In the genomic region with DNA sequence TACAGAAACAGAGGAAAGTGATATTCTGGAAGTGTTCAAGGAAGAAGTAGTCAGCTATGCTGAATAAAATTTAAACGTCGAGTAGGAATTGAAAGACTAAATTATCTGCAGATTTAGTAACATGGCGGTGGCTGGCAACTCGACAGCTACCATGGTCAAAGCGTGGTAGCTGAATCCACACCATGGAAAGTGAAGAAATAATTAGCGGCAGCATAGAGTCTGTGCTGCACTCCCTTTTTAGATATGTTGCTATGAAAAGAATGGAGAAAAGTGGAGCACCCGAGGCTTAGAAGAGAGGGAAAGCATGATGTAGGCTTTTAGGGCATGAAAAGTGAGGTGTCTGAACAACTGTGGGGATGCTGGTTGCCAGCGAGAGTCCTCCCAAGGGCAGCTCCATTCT, we compare ENCODE assay signal across 29 mouse cellular contexts.
"Had no signal": no experiment of that assay in that cellular context is flagged by ENCODE, and none has a peak within 500 bp of the region (broad histone marks: within the 10 kb centered on the region; RNA-seq: fewer than 3 reads in every experiment).

No protein-coding gene starts in this region.

- DNase-seq: cerebellum, adult 2 months; cerebellum, adult 8-10 months; cerebellum, adult 9-10 months; cerebellum, adult 9-11 months; cerebellum, postnatal 10 days; cerebellum, postnatal 14 days; cerebellum, postnatal 25 days; cerebellum, postnatal 36 days; embryo, embryonic 11 days; forebrain, postnatal 0 days; gastrocnemius, adult 2 months; gastrocnemius, postnatal 10 days; gastrocnemius, postnatal 14 days; gastrocnemius, postnatal 25 days; gastrocnemius, postnatal 36 days; heart, adult 11 months; heart, adult 18-20 months; heart, adult 2 months had no signal

- H3K27me3 ChIP-seq: embryonic facial prominence, embryonic 12.5 days; embryonic facial prominence, embryonic 13.5 days; embryonic facial prominence, embryonic 15.5 days; forebrain, embryonic 12.5 days; forebrain, embryonic 13.5 days; forebrain, embryonic 15.5 days had no signal

- H3K9me3 ChIP-seq: embryonic facial prominence, embryonic 12.5 days; embryonic facial prominence, embryonic 13.5 days; embryonic facial prominence, embryonic 15.5 days; forebrain, embryonic 10.5 days; forebrain, embryonic 12.5 days; forebrain, embryonic 15.5 days had no signal

- H3K27ac ChIP-seq: embryonic facial prominence, embryonic 10.5 days; embryonic facial prominence, embryonic 12.5 days; embryonic facial prominence, embryonic 13.5 days; embryonic facial prominence, embryonic 15.5 days; forebrain, embryonic 10.5 days; forebrain, embryonic 12.5 days; forebrain, embryonic 13.5 days; forebrain, embryonic 15.5 days; gastrocnemius, adult 2 months; heart, adult 2 months had no signal

- H3K36me3 ChIP-seq: embryonic facial prominence, embryonic 10.5 days; embryonic facial prominence, embryonic 12.5 days; embryonic facial prominence, embryonic 13.5 days; embryonic facial prominence, embryonic 15.5 days; forebrain, embryonic 10.5 days; forebrain, embryonic 12.5 days; forebrain, embryonic 15.5 days had no signal

- H3K4me3 ChIP-seq: embryonic facial prominence, embryonic 10.5 days; embryonic facial prominence, embryonic 12.5 days; embryonic facial prominence, embryonic 13.5 days; embryonic facial prominence, embryonic 15.5 days; erythroblast, embryonic 14.5 days; forebrain, embryonic 10.5 days; forebrain, embryonic 12.5 days; forebrain, embryonic 13.5 days; forebrain, embryonic 15.5 days; gastrocnemius, adult 2 months; heart, adult 2 months had no signal

- ATAC-seq: forebrain, embryonic 13.5 days; forebrain, embryonic 14.5 days; forebrain, embryonic 15.5 days; forebrain, embryonic 16.5 days; forebrain, postnatal 0 days had no signal

- H3K4me1 ChIP-seq: embryonic facial prominence, embryonic 10.5 days; embryonic facial prominence, embryonic 12.5 days; embryonic facial prominence, embryonic 13.5 days; embryonic facial prominence, embryonic 15.5 days; forebrain, embryonic 10.5 days; forebrain, embryonic 12.5 days; forebrain, embryonic 13.5 days; forebrain, embryonic 15.5 days had no signal
